Mouse (Mus musculus) spleen, adult 2 months (tissue): ENCODE data around the gene Srsf3.

Experiments used
- CTCF ChIP-seq: fragments of 200-500 bp; IDR thresholded peaks from 2 replicates; pipeline ENCODE4 v1.5.1; 2011; ENCODE audit warnings: mild to moderate bottlenecking, inconsistent platforms; ENCODE audit not compliant: insufficient read depth, insufficient read length, insufficient replicate concordance; ENCODE audit errors: extremely low read depth
- POLR2A ChIP-seq: fragments of 200-500 bp; IDR thresholded peaks from 2 replicates; pipeline ENCODE4 v1.6.1; 2011; ENCODE audit warnings: low read depth, low read length, inconsistent platforms

DNA sequence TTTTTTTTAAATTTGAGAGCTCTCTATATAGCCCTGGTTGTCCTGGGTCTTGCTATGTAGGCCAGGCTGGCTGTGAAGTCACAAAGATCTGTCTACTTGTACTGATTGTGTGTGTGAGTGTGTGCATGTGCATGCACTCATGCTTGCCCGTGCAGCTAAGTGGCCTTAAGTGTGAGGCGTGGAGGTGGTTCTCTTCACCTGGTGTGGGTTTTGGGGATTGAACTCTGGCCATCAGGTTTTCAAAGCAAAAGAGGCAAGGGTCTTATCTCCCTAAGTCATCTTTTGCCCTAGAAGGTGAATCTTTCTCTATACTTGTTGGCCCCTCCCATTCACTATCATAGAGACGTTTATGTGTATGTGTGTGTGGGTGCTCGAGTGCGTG lies 17.1 kb downstream of the Srsf3 start:
- no peak for TF ChIP-seq POLR2A
- no peak for TF ChIP-seq CTCF
